Mouse (Mus musculus): ENCODE results near the gene Stx3. TPM values are rescaled to one million over a fixed set of nuclear protein-coding genes. Genes with fewer than 3 reads are reported as not detected.
A peak's percentile ranks its signal among the peaks of the same experiment; 100 is the strongest.

Stx3 gene
- total and polyA plus RNA-seq, 2 experiments from 2014 or later, result 28.8 to 37.8 TPM

- WGBS, result 0% methylated on average over 64 of the region's 83 CpGs
- peak overlapping the region; percentile 70 for H3K27ac ChIP-seq (ENCODE audit: low read depth, low read length)
- H3K27me3 ChIP-seq (ENCODE audit: insufficient read depth, low read length), result no peaks in the 10 kb centered on the region
Observed at GRCm38 (mm10) chr19:11818199-11819142, 732 bp downstream of the Stx3 start.

GRCm38 (mm10) chr19:11817586-11817985 is 1.6 kb downstream of the Stx3 start:
- H3K36me3 ChIP-seq (ENCODE audit: insufficient read depth, low read length), result no peaks in the 10 kb centered on the region
- H3K4me1 ChIP-seq (ENCODE audit: insufficient read depth, low read length), result peaks cover 2% of the 10 kb centered on the region; the same call in 1 of the 2 replicates
- TF ChIP-seq CTCF (IDR thresholded peaks at IDR 0.05), result no peak
- DNase-seq (ENCODE audit: low spot score) (no peak), ATAC-seq (ENCODE audit: low FRiP score) (no peak)
- H3K9me3 ChIP-seq (ENCODE audit: low read length), result no peaks in the 10 kb centered on the region
- no peak overlapping the region; the same call in 1 of the 2 replicates for H3K9ac ChIP-seq (replicated peaks; ENCODE audit: low read length, poor library complexity, severe bottlenecking)
- 16% methylated on average over 5 of the region's 5 CpGs for WGBS
- peak overlapping the region; percentile 70 for H3K27ac ChIP-seq (ENCODE audit: low read depth, low read length)
- H3K4me2 ChIP-seq (ENCODE audit: low read depth, low read length, poor library complexity, severe bottlenecking), result peak overlapping the region; percentile 78
- H3K4me3 ChIP-seq (ENCODE audit: low read depth, low read length), result peak overlapping the region; percentile 83
- H3K27me3 ChIP-seq (ENCODE audit: insufficient read depth, low read length), result no peaks in the 10 kb centered on the region

More at GRCm38 (mm10) chr19:11818199-11819142, 732 bp downstream of the Stx3 start:
- peak; percentile 45 for DNase-seq (ENCODE audit: low spot score)
- Histone ChIP-seq H3K4me3 (ENCODE audit: low read depth, low read length) (peak overlapping the region; percentile 83), H3K9me3 (ENCODE audit: low read length) (no peaks in the 10 kb centered on the region), H3K4me2 (ENCODE audit: low read depth, low read length, poor library complexity, severe bottlenecking) (peak overlapping the region; percentile 78), H3K9ac (replicated peaks; ENCODE audit: low read length, poor library complexity, severe bottlenecking) (peak overlapping the region; percentile 81), H3K4me1 (ENCODE audit: insufficient read depth, low read length) (peaks cover 2% of the 10 kb centered on the region; the same call in 1 of the 2 replicates), H3K36me3 (ENCODE audit: insufficient read depth, low read length) (no peaks in the 10 kb centered on the region)
- no peak for TF ChIP-seq CTCF (IDR thresholded peaks at IDR 0.05)
- ATAC-seq (ENCODE audit: low FRiP score), result peak; percentile 82

- Histone ChIP-seq H3K4me2 (ENCODE audit: low read depth, low read length, poor library complexity, severe bottlenecking) (no peak overlapping the region; the same call in 1 of the 2 replicates), H3K27ac (ENCODE audit: low read depth, low read length) (no peak overlapping the region), H3K9me3 (ENCODE audit: low read length) (no peaks in the 10 kb centered on the region), H3K36me3 (ENCODE audit: insufficient read depth, low read length) (no peaks in the 10 kb centered on the region), H3K4me3 (ENCODE audit: low read depth, low read length) (no peak overlapping the region), H3K4me1 (ENCODE audit: insufficient read depth, low read length) (peaks cover 8% of the 10 kb centered on the region; the same call in 1 of the 2 replicates), H3K9ac (replicated peaks; ENCODE audit: low read length, poor library complexity, severe bottlenecking) (no peak overlapping the region), H3K27me3 (ENCODE audit: insufficient read depth, low read length) (no peaks in the 10 kb centered on the region)
- WGBS, result 55% methylated on average over 6 of the region's 6 CpGs
- ATAC-seq (ENCODE audit: low FRiP score) (no peak), DNase-seq (ENCODE audit: low spot score) (no peak)
- no peak for TF ChIP-seq CTCF (IDR thresholded peaks at IDR 0.05)
Observed at GRCm38 (mm10) chr19:11816706-11817105, 2.5 kb downstream of the Stx3 start.

GRCm38 (mm10) chr19:11814742-11815333 is 4.4 kb downstream of the Stx3 start:
- TF ChIP-seq CTCF (IDR thresholded peaks at IDR 0.05), result no peak
- no peak for DNase-seq (ENCODE audit: low spot score)
- WGBS, result 79% methylated on average over 6 of the region's 6 CpGs
- Histone ChIP-seq H3K4me2 (ENCODE audit: low read depth, low read length, poor library complexity, severe bottlenecking) (no peak overlapping the region), H3K36me3 (ENCODE audit: insufficient read depth, low read length) (no peaks in the 10 kb centered on the region), H3K4me3 (ENCODE audit: low read depth, low read length) (no peak overlapping the region), H3K27me3 (ENCODE audit: insufficient read depth, low read length) (no peaks in the 10 kb centered on the region), H3K27ac (ENCODE audit: low read depth, low read length) (no peak overlapping the region), H3K4me1 (ENCODE audit: insufficient read depth, low read length) (peaks cover 11% of the 10 kb centered on the region; the same call in 1 of the 2 replicates), H3K9ac (replicated peaks; ENCODE audit: low read length, poor library complexity, severe bottlenecking) (no peak overlapping the region), H3K9me3 (ENCODE audit: low read length) (no peaks in the 10 kb centered on the region)
- ATAC-seq (ENCODE audit: low FRiP score), result no peak

GRCm38 (mm10) chr19:11813649-11814048 is 5.6 kb downstream of the Stx3 start:
- no peaks in the 10 kb centered on the region for H3K27me3 ChIP-seq (ENCODE audit: insufficient read depth, low read length)
- TF ChIP-seq CTCF (IDR thresholded peaks at IDR 0.05), result no peak
- H3K4me1 ChIP-seq (ENCODE audit: insufficient read depth, low read length), result peaks cover 11% of the 10 kb centered on the region; the same call in 1 of the 2 replicates
- no peak overlapping the region for H3K27ac ChIP-seq (ENCODE audit: low read depth, low read length)
- H3K9ac ChIP-seq (replicated peaks; ENCODE audit: low read length, poor library complexity, severe bottlenecking), result no peak overlapping the region
- H3K4me3 ChIP-seq (ENCODE audit: low read depth, low read length), result no peak overlapping the region
- H3K9me3 ChIP-seq (ENCODE audit: low read length), result no peaks in the 10 kb centered on the region
- no peaks in the 10 kb centered on the region for H3K36me3 ChIP-seq (ENCODE audit: insufficient read depth, low read length)
- H3K4me2 ChIP-seq (ENCODE audit: low read depth, low read length, poor library complexity, severe bottlenecking), result peak overlapping the region; percentile 18; the same call in 1 of the 2 replicates
- 9% methylated on average over 8 of the region's 8 CpGs for WGBS
- DNase-seq (ENCODE audit: low spot score) (no peak), ATAC-seq (ENCODE audit: low FRiP score) (no peak)

Measured in midbrain, postnatal 0 days (tissue).